Mouse (Mus musculus) olfactory bulb, adult 2 months (tissue): ENCODE measurements around the gene Rgmb. TPM values are rescaled to one million over a fixed set of nuclear protein-coding genes. Genes with fewer than 3 reads are reported as not detected.

ENCODE experiments used
- H3K27ac ChIP-seq: fragments of 200-500 bp; 2 replicates; pipeline ENCODE4 v1.5.1; 2012; ENCODE audit warnings: low read depth, low read length; ENCODE audit not compliant: insufficient read depth
- H3K4me1 ChIP-seq: fragments of 200-500 bp; 2 replicates; pipeline ENCODE4 v1.6.1; 2012; ENCODE audit warnings: low read length; ENCODE audit not compliant: control insufficient read depth, insufficient read depth
- H3K4me3 ChIP-seq: fragments of 200-500 bp; 2 replicates; pipeline ENCODE4 v1.5.1; 2012; ENCODE audit warnings: mild to moderate bottlenecking, low read depth, low read length, moderate library complexity; ENCODE audit not compliant: insufficient read depth
- CTCF ChIP-seq: fragments of 200-500 bp; IDR thresholded peaks from 2 replicates; pipeline ENCODE4 v1.5.1; 2012; ENCODE audit warnings: low read depth, mild to moderate bottlenecking, low read length, moderate library complexity; ENCODE audit not compliant: insufficient read depth
- POLR2A ChIP-seq: fragments of 200-500 bp; IDR thresholded peaks from 2 replicates; pipeline ENCODE4 v1.6.1; 2012; ENCODE audit warnings: mild to moderate bottlenecking, low read depth, low read length, moderate library complexity; ENCODE audit not compliant: insufficient read depth
- WGBS: fragments of 180-500 bp; shearing (Covaris S2); methylation state at CpG from one replicate; pipeline ENCODE4 v1.1.7; 2018; 5-methylcytosine and 5-hydroxymethylcytosine counted together
- polyA plus RNA-seq: library from polyadenylated mRNA; stranded (reverse); fragments of >200 nt; gene quantifications from 2 replicates; pipeline ENCODE4 v1.2.4, GENCODE M21; 2012; ENCODE audit warnings: low replicate concordance; ENCODE audit not compliant: missing spikeins, insufficient read depth, insufficient read length

The Rgmb gene
- polyA plus RNA-seq, 1 experiment, result not detected

GRCm38 (mm10) chr17:15824337-15824736 is 6.5 kb downstream of the Rgmb start:
- no peak overlapping the region for H3K27ac ChIP-seq
- no peak for TF ChIP-seq CTCF
- no peak for TF ChIP-seq POLR2A
- peak overlapping the region; percentile 21 for H3K4me3 ChIP-seq
- WGBS, result 30% methylated on average over 11 of the region's 11 CpGs
- peaks cover 9% of the 10 kb centered on the region for H3K4me1 ChIP-seq

GRCm38 (mm10) chr17:15823838-15824237 is 7.0 kb downstream of the Rgmb start:
- WGBS, result 21% methylated on average over 3 of the region's 3 CpGs
- Histone ChIP-seq H3K4me3 (peak overlapping the region; percentile 17), H3K4me1 (peaks cover 9% of the 10 kb centered on the region), H3K27ac (peak overlapping the region; percentile 65)
- TF ChIP-seq POLR2A, result no peak
- TF ChIP-seq CTCF, result no peak

- Histone ChIP-seq H3K27ac (no peak overlapping the region), H3K4me1 (peaks cover 12% of the 10 kb centered on the region), H3K4me3 (no peak overlapping the region)
- 49% methylated on average over 5 of the region's 5 CpGs for WGBS
- TF ChIP-seq POLR2A (no peak), CTCF (no peak)
Observed at GRCm38 (mm10) chr17:15823215-15823614, 7.6 kb downstream of the Rgmb start.

DNA sequence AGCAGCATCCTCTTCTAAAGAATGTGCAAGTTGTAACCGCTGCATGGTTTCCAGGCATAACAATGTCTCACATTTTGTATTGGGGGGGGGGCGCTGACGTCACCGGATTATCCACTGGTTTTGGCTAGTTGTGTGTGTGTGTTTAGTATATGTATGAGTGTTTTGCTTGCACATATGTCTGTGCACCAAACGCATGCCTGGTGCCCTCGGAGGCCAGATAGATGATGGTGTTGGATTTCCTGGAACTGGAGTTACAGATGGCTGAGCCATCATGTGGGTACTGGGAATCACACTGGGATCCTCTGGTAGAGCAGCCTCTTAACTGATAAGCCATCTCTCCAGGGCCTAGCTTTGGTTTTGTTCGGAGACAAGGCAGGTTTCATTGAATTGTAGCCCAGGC is 8.5 kb downstream of the Rgmb start:
- Histone ChIP-seq H3K4me1 (peaks cover 12% of the 10 kb centered on the region), H3K4me3 (no peak overlapping the region)
- 77% methylated on average over 7 of the region's 7 CpGs for WGBS

DNA sequence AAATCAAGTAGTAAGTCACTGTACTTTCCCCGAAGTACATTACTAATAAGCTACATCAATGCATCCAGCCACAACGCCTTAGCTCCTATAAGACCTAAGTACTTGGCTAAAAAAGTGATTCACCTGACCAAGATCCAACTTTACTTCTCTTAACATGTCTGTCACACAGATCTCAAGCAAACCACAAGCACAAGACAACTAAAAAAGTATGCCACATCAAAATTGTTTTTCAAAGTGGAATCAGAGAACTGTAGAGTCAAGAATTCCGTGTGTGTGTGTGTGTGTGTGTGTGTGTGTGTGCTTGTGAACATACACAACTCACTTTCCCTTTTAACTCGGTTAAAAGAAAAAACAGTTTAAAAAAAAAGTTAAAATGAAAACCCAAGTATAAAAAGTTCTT is 9.1 kb downstream of the Rgmb start:
- Histone ChIP-seq H3K4me1 (peaks cover 17% of the 10 kb centered on the region), H3K4me3 (no peak overlapping the region), H3K27ac (no peak overlapping the region)
- TF ChIP-seq POLR2A (no peak), CTCF (no peak)
- 84% methylated on average over 4 of the region's 4 CpGs for WGBS

More for the DNA sequence above, 8.5 kb downstream of the Rgmb start:
- no peak overlapping the region for H3K27ac ChIP-seq
- no peak for TF ChIP-seq POLR2A
- TF ChIP-seq CTCF, result no peak

GRCm38 (mm10) chr17:15820761-15821160 is 10.1 kb downstream of the Rgmb start:
- 79% methylated on average over 10 of the region's 10 CpGs for WGBS
- peaks cover 18% of the 10 kb centered on the region for H3K4me1 ChIP-seq
- TF ChIP-seq CTCF, result no peak
- TF ChIP-seq POLR2A, result no peak
- H3K4me3 ChIP-seq, result no peak overlapping the region
- H3K27ac ChIP-seq, result no peak overlapping the region

DNA sequence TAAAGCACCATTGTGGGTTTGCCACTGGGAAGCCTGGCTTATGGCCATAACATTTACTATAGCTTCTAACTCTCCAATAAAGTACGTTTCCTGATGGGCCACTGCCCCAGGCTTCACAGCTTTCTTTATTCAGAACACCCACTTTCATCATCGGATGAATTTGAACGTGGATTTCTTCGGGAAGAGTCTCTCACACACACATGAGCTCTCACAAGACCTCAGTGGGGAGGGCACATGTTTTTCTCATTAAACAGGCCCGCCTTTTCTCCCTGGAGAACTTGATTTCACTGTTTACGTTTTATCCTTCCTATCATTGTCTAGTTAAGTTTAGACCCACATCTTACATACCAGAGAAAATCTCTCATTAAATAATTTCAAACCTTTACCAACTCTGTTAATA is 10.7 kb downstream of the Rgmb start:
- WGBS, result 49% methylated on average over 6 of the region's 6 CpGs

GRCm38 (mm10) chr17:15818372-15818771 is 12.5 kb downstream of the Rgmb start:
- no peak overlapping the region for H3K4me3 ChIP-seq
- no peak for TF ChIP-seq POLR2A
- TF ChIP-seq CTCF, result no peak
- no peak overlapping the region for H3K27ac ChIP-seq
- peaks cover 18% of the 10 kb centered on the region for H3K4me1 ChIP-seq
- 81% methylated on average over 8 of the region's 8 CpGs for WGBS

More for the DNA sequence above, 10.7 kb downstream of the Rgmb start:
- TF ChIP-seq CTCF, result no peak
- TF ChIP-seq POLR2A, result no peak
- Histone ChIP-seq H3K4me3 (no peak overlapping the region), H3K4me1 (peaks cover 15% of the 10 kb centered on the region), H3K27ac (no peak overlapping the region)

GRCm38 (mm10) chr17:15817634-15818033 is 13.2 kb downstream of the Rgmb start:
- TF ChIP-seq POLR2A, result no peak
- TF ChIP-seq CTCF, result no peak
- 81% methylated on average over 2 of the region's 2 CpGs for WGBS
- peaks cover 18% of the 10 kb centered on the region for H3K4me1 ChIP-seq

GRCm38 (mm10) chr17:15817096-15817450 is 13.8 kb downstream of the Rgmb start:
- no peak overlapping the region for H3K4me3 ChIP-seq
- H3K27ac ChIP-seq, result no peak overlapping the region
- no peak for TF ChIP-seq CTCF
- no peak for TF ChIP-seq POLR2A
- WGBS, result 80% methylated on average over 5 of the region's 5 CpGs
- H3K4me1 ChIP-seq, result peaks cover 22% of the 10 kb centered on the region

More at GRCm38 (mm10) chr17:15817634-15818033, 13.2 kb downstream of the Rgmb start:
- Histone ChIP-seq H3K4me3 (no peak overlapping the region), H3K27ac (no peak overlapping the region)
